Mouse (Mus musculus) liver, embryonic 16.5 days (tissue): ENCODE measurements around the gene Gm10563. TPM values are rescaled to one million over a fixed set of nuclear protein-coding genes. Genes with fewer than 3 reads are reported as not detected.
"Not testable (repeated sequence)": the region's sequence is repeated elsewhere in the genome, so short reads cannot be mapped to it uniquely, and the experiment has no call there.

ENCODE experiments used
- ATAC-seq: fragments of 200-750 bp; cut with Nextera tagmentation; 2 replicates; pipeline ENCODE4 v1.8.0; 2017; ENCODE audit warnings: low read depth, mild to moderate bottlenecking, moderate number of reproducible peaks, moderate library complexity
- H3K27ac ChIP-seq: fragments of 300-500 bp; sonication (generic); 2 replicates; pipeline ENCODE4 v1.5.1; 2014; ENCODE audit warnings: mild to moderate bottlenecking, low read length
- H3K27me3 ChIP-seq: fragments of 300-500 bp; sonication (generic); 2 replicates; pipeline ENCODE4 v1.6.1; 2014; ENCODE audit warnings: low read depth, low read length, mixed read lengths; ENCODE audit not compliant: control insufficient read depth, insufficient read depth
- H3K36me3 ChIP-seq: fragments of 300-500 bp; sonication (generic); 2 replicates; pipeline ENCODE4 v1.6.1; 2014; ENCODE audit warnings: mild to moderate bottlenecking; ENCODE audit not compliant: control insufficient read depth, insufficient read depth
- H3K4me1 ChIP-seq: fragments of 300-500 bp; sonication (generic); 2 replicates; pipeline ENCODE4 v1.6.1; 2014; ENCODE audit warnings: low read depth, low read length, mixed read lengths; ENCODE audit not compliant: control insufficient read depth
- H3K4me2 ChIP-seq: fragments of 300-500 bp; sonication (generic); 2 replicates; pipeline ENCODE4 v1.6.1; 2014; ENCODE audit warnings: low read depth, low read length, mixed read lengths
- H3K4me3 ChIP-seq: fragments of 300-500 bp; sonication (generic); 2 replicates; pipeline ENCODE4 v1.5.1; 2014; ENCODE audit warnings: low read depth, mild to moderate bottlenecking, low read length
- H3K9ac ChIP-seq: fragments of 300-500 bp; sonication (generic); 2 replicates; pipeline ENCODE4 v1.6.1; 2014; ENCODE audit warnings: low read depth, low read length
- H3K9me3 ChIP-seq: fragments of 300-500 bp; sonication (generic); replicated peaks from 2 replicates; pipeline ENCODE4 v1.6.1; 2016; ENCODE audit warnings: low read length; ENCODE audit not compliant: control insufficient read depth
- WGBS: fragments of 180-500 bp; shearing (Covaris S2); extraction: QIAGEN DNeasy Blood & Tissue Kit; methylation state at CpG from one replicate; pipeline ENCODE4 v1.1.7; 2014; ENCODE audit not compliant: insufficient replicate concordance; 5-methylcytosine and 5-hydroxymethylcytosine counted together
- polyA plus RNA-seq: library from polyadenylated mRNA; unstranded; fragments of >200 nt; fragmentation: Nextera tagmentation; extraction: Ambion mirVana; gene quantifications from 2 replicates; pipeline ENCODE4 v1.2.1, GENCODE M21; 2015

Gm10563 gene
- polyA plus RNA-seq, 1 experiment from 2014 or later = not detected

DNA sequence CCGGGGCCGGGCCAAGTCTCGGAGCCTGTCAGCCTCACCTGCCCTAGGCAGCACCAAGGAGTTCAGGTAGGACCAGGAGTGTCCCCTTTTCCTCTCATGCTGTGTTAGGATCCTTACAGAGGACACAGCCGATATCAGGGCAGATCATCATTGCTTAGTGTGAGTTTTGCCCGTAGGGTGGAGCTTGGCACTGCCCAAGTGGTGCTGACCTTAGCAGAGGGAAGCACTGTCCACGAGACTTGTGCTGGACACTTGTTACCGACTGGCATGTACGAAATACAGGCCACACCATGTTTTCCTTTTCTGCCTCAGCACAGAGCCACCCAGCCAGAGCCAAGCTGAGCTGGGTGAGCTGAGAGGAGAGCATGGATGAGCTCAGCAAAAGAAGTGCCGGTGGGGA, 68.1 kb downstream of the Gm10563 start:
- no peaks in the 10 kb centered on the region for H3K9me3 ChIP-seq
- H3K36me3 ChIP-seq = no peaks in the 10 kb centered on the region; the same call in none of the 2 replicates
- no peaks in the 10 kb centered on the region for H3K27me3 ChIP-seq
- H3K27ac ChIP-seq = no peak overlapping the region
- ATAC-seq = no peak
- H3K9ac ChIP-seq = no peak overlapping the region
- 78% methylated on average over 9 of the region's 9 CpGs for WGBS
- no peak overlapping the region for H3K4me2 ChIP-seq
- H3K4me3 ChIP-seq = no peak overlapping the region
- H3K4me1 ChIP-seq = peaks cover 12% of the 10 kb centered on the region

DNA sequence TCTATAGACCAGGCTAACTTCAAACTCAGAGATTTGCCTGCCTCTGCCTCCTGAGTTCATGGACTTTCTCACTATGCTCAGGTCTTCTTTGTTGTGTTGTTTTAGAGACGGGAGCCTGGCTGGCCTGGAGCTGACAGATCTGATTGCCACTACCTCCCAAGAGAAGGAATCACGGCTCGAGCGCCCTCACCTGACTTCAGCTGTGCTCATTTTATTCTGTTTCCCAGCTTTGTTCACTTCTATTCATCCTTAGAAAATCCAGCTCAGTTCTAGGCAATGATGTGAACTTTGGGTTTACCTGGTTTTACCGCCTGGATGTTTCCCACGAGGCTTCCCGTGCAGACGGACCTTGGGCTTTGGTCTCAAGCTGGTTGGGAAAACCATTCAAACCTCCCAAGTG, 69.7 kb downstream of the Gm10563 start:
- Histone ChIP-seq H3K9ac (no peak overlapping the region), H3K27me3 (no peaks in the 10 kb centered on the region), H3K36me3 (no peaks in the 10 kb centered on the region; the same call in none of the 2 replicates), H3K27ac (no peak overlapping the region), H3K4me1 (peaks cover 19% of the 10 kb centered on the region), H3K4me3 (no peak overlapping the region), H3K9me3 (no peaks in the 10 kb centered on the region), H3K4me2 (no peak overlapping the region)
- 73% methylated on average over 8 of the region's 8 CpGs for WGBS
- no peak for ATAC-seq

DNA sequence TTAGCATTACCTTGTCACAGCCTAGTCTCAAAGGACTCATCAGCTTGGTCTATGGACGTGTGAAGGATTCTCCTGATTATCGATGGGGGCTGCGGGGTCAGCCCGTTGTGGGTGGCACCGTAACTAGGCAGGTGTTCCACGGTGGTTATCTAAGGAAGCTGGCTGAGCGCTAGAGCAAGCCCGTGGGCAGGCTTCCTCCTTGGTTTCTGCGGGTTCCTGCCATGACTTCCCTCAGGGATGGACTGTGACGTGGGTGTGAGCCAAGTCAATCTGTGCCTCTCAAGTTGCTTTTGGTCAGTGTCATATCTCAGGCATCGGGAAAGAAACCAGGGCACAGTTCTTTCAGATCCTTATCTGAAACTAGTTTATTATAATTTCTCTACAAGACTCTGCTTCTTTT, 70.3 kb downstream of the Gm10563 start:
- H3K9me3 ChIP-seq = no peaks in the 10 kb centered on the region
- no peak for ATAC-seq
- H3K4me2 ChIP-seq = no peak overlapping the region
- no peaks in the 10 kb centered on the region for H3K27me3 ChIP-seq
- no peak overlapping the region for H3K9ac ChIP-seq
- H3K27ac ChIP-seq = no peak overlapping the region
- 21% methylated on average over 11 of the region's 11 CpGs for WGBS
- H3K4me1 ChIP-seq = peaks cover 20% of the 10 kb centered on the region
- no peaks in the 10 kb centered on the region; the same call in none of the 2 replicates for H3K36me3 ChIP-seq
- no peak overlapping the region for H3K4me3 ChIP-seq

DNA sequence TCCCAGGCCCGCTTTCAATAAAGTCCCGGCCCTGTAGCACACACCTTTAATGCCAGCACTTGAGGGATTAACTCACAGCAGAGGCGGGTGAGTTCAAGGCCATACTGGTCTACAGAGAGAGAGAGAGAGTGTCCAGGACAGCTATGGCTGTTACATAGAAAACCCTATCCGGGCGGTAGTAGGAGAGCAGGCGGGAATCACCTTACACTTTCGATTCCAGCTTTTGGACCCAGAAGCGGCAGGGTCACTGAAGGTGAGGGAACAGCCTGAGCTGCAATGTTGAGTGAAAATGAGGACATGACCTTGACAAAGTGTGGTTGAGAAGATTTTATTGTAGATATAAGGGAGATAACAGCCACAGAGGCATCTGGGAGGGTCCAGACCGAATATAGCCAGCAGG, 71.3 kb downstream of the Gm10563 start:
- H3K4me1 ChIP-seq = peaks cover 22% of the 10 kb centered on the region
- WGBS = 71% methylated on average over 9 of the region's 9 CpGs
- H3K27me3 ChIP-seq = no peaks in the 10 kb centered on the region
- 0 out of 2 replicates have a peak, but pooled peaks have one; percentile 15 for ATAC-seq
- H3K36me3 ChIP-seq = no peaks in the 10 kb centered on the region; the same call in 1 of the 2 replicates
- no peak overlapping the region for H3K27ac ChIP-seq
- H3K9me3 ChIP-seq = no peaks in the 10 kb centered on the region
- no peak overlapping the region for H3K4me3 ChIP-seq
- no peak overlapping the region for H3K4me2 ChIP-seq
- H3K9ac ChIP-seq = no peak overlapping the region

DNA sequence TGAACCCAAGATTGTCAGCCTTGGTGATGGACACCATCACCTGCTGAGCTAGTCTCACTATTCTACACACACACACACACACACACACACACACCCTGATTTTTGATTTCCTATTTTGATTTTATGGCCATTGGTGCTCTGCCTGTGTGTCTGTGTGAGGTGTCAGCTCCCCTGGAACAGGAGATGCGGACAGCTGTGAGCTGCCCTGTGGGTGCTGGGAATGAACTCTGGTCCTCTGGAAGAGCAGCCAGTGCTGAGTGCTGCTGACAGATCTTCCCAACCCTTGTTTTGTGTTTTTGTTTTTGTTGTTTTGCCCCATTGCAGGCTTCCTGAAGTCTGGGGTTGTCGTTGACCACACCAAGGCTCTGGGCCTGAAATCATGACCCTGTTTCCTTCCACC, 72.1 kb downstream of the Gm10563 start:
- H3K27me3 ChIP-seq = no peaks in the 10 kb centered on the region
- no peak overlapping the region for H3K4me2 ChIP-seq
- 76% methylated on average over 2 of the region's 2 CpGs for WGBS
- no peaks in the 10 kb centered on the region; the same call in 1 of the 2 replicates for H3K36me3 ChIP-seq
- peaks cover 18% of the 10 kb centered on the region for H3K4me1 ChIP-seq
- H3K9ac ChIP-seq = no peak overlapping the region
- H3K27ac ChIP-seq = no peak overlapping the region
- H3K9me3 ChIP-seq = no peaks in the 10 kb centered on the region
- ATAC-seq = no peak
- no peak overlapping the region for H3K4me3 ChIP-seq

DNA sequence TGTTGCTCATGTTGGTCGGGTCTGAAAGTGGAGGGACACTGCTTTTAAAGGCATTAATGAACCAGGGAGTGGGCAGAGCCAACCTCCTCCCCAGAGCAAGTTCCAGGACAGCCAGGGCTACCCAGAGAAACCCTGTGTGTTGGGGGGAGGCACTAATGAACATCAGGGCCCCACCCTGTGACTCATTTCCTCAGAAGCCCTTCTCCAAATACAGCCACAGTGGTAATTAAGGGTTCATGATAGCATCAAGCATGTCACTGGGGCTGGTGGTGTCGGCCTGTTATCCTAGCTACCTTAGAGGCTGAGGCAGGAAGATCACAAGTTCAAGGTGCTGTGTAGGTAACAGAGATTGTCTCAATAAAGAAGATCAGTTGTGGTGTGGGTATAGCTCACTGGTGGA, 73.8 kb downstream of the Gm10563 start:
- H3K4me2 ChIP-seq = no peak overlapping the region
- peaks cover 17% of the 10 kb centered on the region for H3K4me1 ChIP-seq
- H3K36me3 ChIP-seq = no peaks in the 10 kb centered on the region
- WGBS = 41% methylated on average over 2 of the region's 2 CpGs
- H3K27ac ChIP-seq = peak overlapping the region; percentile 52
- H3K9me3 ChIP-seq = no peaks in the 10 kb centered on the region
- no peaks in the 10 kb centered on the region for H3K27me3 ChIP-seq
- H3K9ac ChIP-seq = no peak overlapping the region
- no peak for ATAC-seq
- H3K4me3 ChIP-seq = no peak overlapping the region

DNA sequence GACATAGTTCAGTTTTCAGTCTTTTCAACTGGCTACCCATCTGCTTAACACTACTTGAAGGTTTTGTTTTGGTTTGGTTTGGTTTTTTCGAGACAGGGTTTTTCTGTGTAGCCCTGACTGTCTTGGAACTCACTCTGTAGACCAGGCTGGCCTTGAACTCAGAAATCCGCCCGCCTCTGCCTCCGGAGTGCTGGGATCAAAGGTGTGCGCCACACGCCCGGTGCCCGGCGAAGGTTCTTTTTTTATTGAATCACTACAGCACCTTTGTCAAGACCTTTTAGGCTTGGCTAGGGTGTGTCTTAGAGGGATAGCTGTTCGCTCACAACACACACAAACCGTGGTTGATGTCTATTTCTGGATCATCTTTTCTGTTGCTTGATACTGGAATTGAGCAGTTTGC, 74.9 kb downstream of the Gm10563 start:
- not testable (repeated sequence) for ATAC-seq, H3K9me3 ChIP-seq, H3K27ac ChIP-seq, H3K4me2 ChIP-seq, H3K9ac ChIP-seq, H3K27me3 ChIP-seq, H3K36me3 ChIP-seq, H3K4me3 ChIP-seq
- peaks cover 24% of the 10 kb centered on the region for H3K4me1 ChIP-seq
- WGBS = 64% methylated on average over 11 of the region's 11 CpGs

DNA sequence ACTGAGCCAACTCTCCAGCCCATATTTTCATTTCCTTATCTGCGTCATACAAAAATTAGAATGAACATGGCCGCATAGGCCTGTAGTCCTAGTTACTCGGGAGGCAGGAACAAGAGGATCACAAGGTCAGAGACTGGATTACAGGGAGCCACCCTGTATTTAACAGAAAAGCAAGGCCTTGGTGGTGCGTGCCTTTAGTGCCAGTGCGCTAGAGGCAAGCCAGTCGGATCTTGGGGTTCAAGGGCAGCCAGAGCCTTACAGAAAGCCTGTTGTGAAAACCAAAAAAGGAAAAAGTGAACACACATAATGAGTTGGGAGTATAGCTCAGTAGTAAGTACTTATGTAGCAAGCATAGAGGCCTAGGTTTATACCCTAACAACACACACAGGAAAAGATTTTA, 75.4 kb downstream of the Gm10563 start:
- Histone ChIP-seq H3K4me1 (peaks cover 29% of the 10 kb centered on the region), H3K27me3 (no peaks in the 10 kb centered on the region), H3K27ac (0 out of 2 replicates have a peak overlapping the region, but pooled peaks have one; percentile 24), H3K4me3 (no peak overlapping the region), H3K9me3 (no peaks in the 10 kb centered on the region), H3K36me3 (no peaks in the 10 kb centered on the region), H3K4me2 (no peak overlapping the region), H3K9ac (no peak overlapping the region)
- no peak for ATAC-seq
- 75% methylated on average over 6 of the region's 6 CpGs for WGBS

DNA sequence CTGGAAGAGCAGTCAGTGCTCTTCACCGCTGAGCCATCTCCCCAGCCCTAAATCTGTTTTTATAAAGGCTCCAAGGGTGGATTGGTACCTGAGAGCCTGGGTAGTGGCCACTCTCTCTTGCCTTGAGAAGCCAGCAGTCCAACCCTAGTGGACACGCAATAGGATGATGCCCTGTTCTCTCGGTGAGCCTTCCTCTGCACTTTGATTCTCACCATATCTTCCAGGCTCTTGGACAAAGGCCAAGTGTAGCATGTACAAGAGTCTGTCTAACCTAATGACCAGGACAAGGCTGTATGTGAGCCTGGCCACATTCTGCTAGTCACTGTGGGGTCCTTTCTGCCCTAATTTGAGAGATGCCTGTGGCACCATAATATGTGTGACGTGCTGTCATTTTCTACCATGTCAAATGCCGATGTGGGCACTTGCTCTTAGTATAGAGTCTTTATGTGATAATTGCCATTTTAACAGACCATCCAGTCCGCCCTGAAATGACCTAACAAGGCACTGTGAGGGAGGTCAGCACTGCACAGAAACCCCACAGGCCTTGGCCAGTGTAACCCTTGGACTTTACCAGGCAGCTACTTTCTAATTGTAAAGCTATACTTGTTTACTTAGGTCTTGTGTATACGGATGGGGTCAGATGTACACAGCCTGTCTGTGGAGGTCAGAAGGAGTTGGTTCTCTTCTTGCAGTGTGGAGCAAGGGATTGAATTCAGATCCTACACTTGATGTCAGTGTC, 76.4 kb downstream of the Gm10563 start:
- Histone ChIP-seq H3K27ac (peak overlapping the region; percentile 18), H3K4me2 (no peak overlapping the region), H3K4me3 (no peak overlapping the region), H3K9ac (no peak overlapping the region), H3K27me3 (no peaks in the 10 kb centered on the region), H3K36me3 (no peaks in the 10 kb centered on the region), H3K9me3 (no peaks in the 10 kb centered on the region), H3K4me1 (peaks cover 38% of the 10 kb centered on the region)
- WGBS = 77% methylated on average over 7 of the region's 7 CpGs
- ATAC-seq = peak; percentile 73
